Mouse (Mus musculus) G1E (cell line): ENCODE results near the gene Trim2.

Experiments
- CTCF ChIP-seq: IDR thresholded peaks from 2 replicates; pipeline ENCODE4 v1.5.1; 2012; ENCODE audit warnings: low read depth, low read length, inconsistent platforms, mixed read lengths
- GATA1 ChIP-seq: IDR thresholded peaks from 2 replicates; pipeline ENCODE4 v1.6.1; 2012; ENCODE audit warnings: borderline replicate concordance, low read length, inconsistent platforms, mixed read lengths
- GATA2 ChIP-seq: IDR thresholded peaks from 2 replicates; pipeline ENCODE4 v1.6.1; 2012; ENCODE audit warnings: low read depth, low read length, inconsistent platforms, borderline replicate concordance
- TAL1 ChIP-seq: conservative IDR thresholded peaks from 2 replicates; pipeline ENCODE4 v1.6.1; 2012; ENCODE audit warnings: low read depth, low read length, inconsistent platforms, mixed read lengths

GRCm38 (mm10) chr3:84314651-84315191 lies 8.0 kb upstream of the Trim2 start:
- peak; percentile 28 for TF ChIP-seq CTCF
- TF ChIP-seq GATA2 = no peak
- no peak for TF ChIP-seq TAL1
- TF ChIP-seq GATA1 = no peak
